Mouse (Mus musculus): Measurements from ENCODE around the gene Retreg1. TPM values are rescaled to one million over a fixed set of nuclear protein-coding genes. Genes with fewer than 3 reads are reported as not detected.

Retreg1 gene
- total RNA-seq, 1 experiment from 2014 or later = 24.3 TPM

- DNase-seq = no peak
Measured at GRCm38 (mm10) chr15:25918641-25919040, 75.7 kb downstream of the Retreg1 start.

GRCm38 (mm10) chr15:25919995-25920394 is 77.0 kb downstream of the Retreg1 start:
- DNase-seq = no peak

GRCm38 (mm10) chr15:25920886-25921285 is 77.9 kb downstream of the Retreg1 start:
- no peak for DNase-seq

- DNase-seq = no peak
Measured at GRCm38 (mm10) chr15:25922007-25922406, 79.0 kb downstream of the Retreg1 start.

- DNase-seq = no peak
Measured at GRCm38 (mm10) chr15:25923916-25924315, 80.9 kb downstream of the Retreg1 start.

GRCm38 (mm10) chr15:25926171-25926570 is 83.2 kb downstream of the Retreg1 start:
- no peak for DNase-seq

GRCm38 (mm10) chr15:25927106-25927505 is 84.1 kb downstream of the Retreg1 start:
- DNase-seq = no peak

- no peak for DNase-seq
Measured at GRCm38 (mm10) chr15:25928001-25928400, 85.0 kb downstream of the Retreg1 start.

GRCm38 (mm10) chr15:25928831-25929230 is 85.9 kb downstream of the Retreg1 start:
- no peak for DNase-seq

- no peak for DNase-seq
Measured at GRCm38 (mm10) chr15:25929518-25929917, 86.5 kb downstream of the Retreg1 start.

- no peak for DNase-seq
Measured at GRCm38 (mm10) chr15:25929936-25930335, 87.0 kb downstream of the Retreg1 start.

GRCm38 (mm10) chr15:25930657-25931056 is 87.7 kb downstream of the Retreg1 start:
- no peak for DNase-seq

GRCm38 (mm10) chr15:25932497-25932896 is 89.5 kb downstream of the Retreg1 start:
- DNase-seq = peak; percentile 71

GRCm38 (mm10) chr15:25932937-25933684 is 90.1 kb downstream of the Retreg1 start:
- peak; percentile 96 for DNase-seq

GRCm38 (mm10) chr15:25933685-25934108 is 90.7 kb downstream of the Retreg1 start:
- DNase-seq = no peak

- no peak for DNase-seq
Measured at GRCm38 (mm10) chr15:25934411-25934810, 91.4 kb downstream of the Retreg1 start.

- no peak for DNase-seq
Measured at GRCm38 (mm10) chr15:25938496-25938895, 95.5 kb downstream of the Retreg1 start.

GRCm38 (mm10) chr15:25940397-25941377 is 97.7 kb downstream of the Retreg1 start:
- peak; percentile 64 for DNase-seq

GRCm38 (mm10) chr15:25941514-25941913 is 98.5 kb downstream of the Retreg1 start:
- no peak for DNase-seq

- no peak for DNase-seq
Measured at GRCm38 (mm10) chr15:25942415-25942814, 99.4 kb downstream of the Retreg1 start.

GRCm38 (mm10) chr15:25943386-25944137 is 100.6 kb downstream of the Retreg1 start:
- DNase-seq = no peak

- DNase-seq = no peak
Measured at GRCm38 (mm10) chr15:25945224-25945623, 102.2 kb downstream of the Retreg1 start.
